Mouse (Mus musculus): Measurements from ENCODE around the gene Mob2.

The Mob2 gene

GRCm38 (mm10) chr7:142079365-142079764 is 18.5 kb upstream of the Mob2 start:
- DNase-seq (ENCODE audit: low spot score): no peak

- DNase-seq (ENCODE audit: low spot score): no peak
Observed at GRCm38 (mm10) chr7:142077138-142077537, 16.3 kb upstream of the Mob2 start.

GRCm38 (mm10) chr7:142074146-142074886 is 13.5 kb upstream of the Mob2 start:
- DNase-seq (ENCODE audit: low spot score): no peak

- DNase-seq (ENCODE audit: low spot score): no peak
Observed at GRCm38 (mm10) chr7:142071717-142072116, 10.9 kb upstream of the Mob2 start.

- DNase-seq (ENCODE audit: low spot score): no peak
Observed at GRCm38 (mm10) chr7:142071212-142071578, 10.3 kb upstream of the Mob2 start.

- peak; percentile 79 for DNase-seq (ENCODE audit: low spot score)
Observed at GRCm38 (mm10) chr7:142070458-142071211, 9.8 kb upstream of the Mob2 start.

- DNase-seq (ENCODE audit: low spot score): no peak
Observed at GRCm38 (mm10) chr7:142068429-142068828, 7.6 kb upstream of the Mob2 start.

GRCm38 (mm10) chr7:142060185-142060930 is 507 bp downstream of the Mob2 start:
- DNase-seq (ENCODE audit: low spot score): peak; percentile 18

GRCm38 (mm10) chr7:142059024-142059423 is 1.8 kb downstream of the Mob2 start:
- peak; percentile 48 for DNase-seq (ENCODE audit: low spot score)

GRCm38 (mm10) chr7:142057121-142057520 is 3.7 kb downstream of the Mob2 start:
- no peak for DNase-seq (ENCODE audit: low spot score)

GRCm38 (mm10) chr7:142056601-142057061 is 4.2 kb downstream of the Mob2 start:
- DNase-seq (ENCODE audit: low spot score): peak; percentile 27

- no peak for DNase-seq (ENCODE audit: low spot score)
Observed at GRCm38 (mm10) chr7:142055431-142055830, 5.4 kb downstream of the Mob2 start.

GRCm38 (mm10) chr7:142050536-142050935 is 10.3 kb downstream of the Mob2 start:
- no peak for DNase-seq (ENCODE audit: low spot score)

- DNase-seq (ENCODE audit: low spot score): no peak
Observed at GRCm38 (mm10) chr7:142045932-142046331, 14.9 kb downstream of the Mob2 start.

GRCm38 (mm10) chr7:142045344-142045743 is 15.5 kb downstream of the Mob2 start:
- DNase-seq (ENCODE audit: low spot score): no peak

GRCm38 (mm10) chr7:142040756-142041155 is 20.1 kb downstream of the Mob2 start:
- DNase-seq (ENCODE audit: low spot score): no peak

- no peak for DNase-seq (ENCODE audit: low spot score)
Observed at GRCm38 (mm10) chr7:142037553-142038170, 23.2 kb downstream of the Mob2 start.

GRCm38 (mm10) chr7:142035048-142035811 is 25.6 kb downstream of the Mob2 start:
- DNase-seq (ENCODE audit: low spot score): no peak

- no peak for DNase-seq (ENCODE audit: low spot score)
Observed at GRCm38 (mm10) chr7:142034198-142034597, 26.7 kb downstream of the Mob2 start.

GRCm38 (mm10) chr7:142030073-142030472 is 30.8 kb downstream of the Mob2 start:
- DNase-seq (ENCODE audit: low spot score): no peak

- no peak for DNase-seq (ENCODE audit: low spot score)
Observed at GRCm38 (mm10) chr7:142025926-142026325, 34.9 kb downstream of the Mob2 start.

Data from urinary bladder, postnatal 14 days (tissue).